Mouse (Mus musculus): Measurements from ENCODE around the gene Gm8332. TPM values are rescaled to one million over a fixed set of nuclear protein-coding genes. Genes with fewer than 3 reads are reported as not detected.

Gm8332 gene
- polyA plus RNA-seq, 1 experiment from 2014 or later = not detected

GRCm38 (mm10) chr12:88202856-88203255, 47.0 kb downstream of the Gm8332 start:
- WGBS = 87% methylated on average over 2 of the region's 2 CpGs

More at GRCm38 (mm10) chr12:88202856-88203255, 47.0 kb downstream of the Gm8332 start:
- no peak overlapping the region for H3K4me3 ChIP-seq
- no peak for ATAC-seq (ENCODE audit: borderline replicate concordance, extremely low read depth, low FRiP score, low TSS enrichment)
- no peak overlapping the region for H3K4me2 ChIP-seq
- H3K36me3 ChIP-seq = no peaks in the 10 kb centered on the region
- H3K4me1 ChIP-seq = no peaks in the 10 kb centered on the region
- H3K27ac ChIP-seq = no peak overlapping the region
- no peaks in the 10 kb centered on the region for H3K9me3 ChIP-seq
- no peak overlapping the region for H3K9ac ChIP-seq
- H3K27me3 ChIP-seq = no peaks in the 10 kb centered on the region

Other genes with a start within 250 kb of the Gm8332 start
- not detected in 2 replicates for gene Gm2075, start 238.3 kb downstream of the Gm8332 start, polyA plus RNA-seq (2015; fragmentation: Nextera tagmentation; extraction: Ambion mirVana)
- not detected in 2 replicates for gene Gm6803, start 231.3 kb downstream of the Gm8332 start, polyA plus RNA-seq (2015; fragmentation: Nextera tagmentation; extraction: Ambion mirVana)
- not detected in 2 replicates for gene Gm2056, start 223.1 kb downstream of the Gm8332 start, polyA plus RNA-seq (2015; fragmentation: Nextera tagmentation; extraction: Ambion mirVana)
- not detected in 2 replicates for gene Gm16368, start 166.4 kb downstream of the Gm8332 start, polyA plus RNA-seq (2015; fragmentation: Nextera tagmentation; extraction: Ambion mirVana)
- not detected in 2 replicates for gene Gm10436, start 68.0 kb downstream of the Gm8332 start, polyA plus RNA-seq (2015; fragmentation: Nextera tagmentation; extraction: Ambion mirVana)
- gene Gm5662, start 24.4 kb upstream of the Gm8332 start, polyA plus RNA-seq (2015; fragmentation: Nextera tagmentation; extraction: Ambion mirVana) = not detected in 2 replicates
- not detected in 2 replicates for gene Gm5039, start 73.9 kb upstream of the Gm8332 start, polyA plus RNA-seq (2015; fragmentation: Nextera tagmentation; extraction: Ambion mirVana)
- 18.9 and 19.4 TPM in 2 replicates for gene Adck1, start 110.5 kb upstream of the Gm8332 start, polyA plus RNA-seq (2015; fragmentation: Nextera tagmentation; extraction: Ambion mirVana)